Mouse (Mus musculus): ENCODE results near the gene Gal3st2.
"Not testable (repeated sequence)": the region's sequence is repeated elsewhere in the genome, so short reads cannot be mapped to it uniquely, and the experiment has no call there.

- TF ChIP-seq TAL1, GATA1 (IDR thresholded peaks at IDR 0.05; ENCODE audit: low read length): not testable (repeated sequence)
Observed at GRCm38 (mm10) chr1:93922609-93923008, 61.5 kb downstream of the Gal3st2 start.
